Mouse (Mus musculus) stomach, embryonic 14.5 days (tissue): Measurements from ENCODE around the gene Ppih. TPM values are rescaled to one million over a fixed set of nuclear protein-coding genes. Genes with fewer than 3 reads are reported as not detected.

Experiments
- ATAC-seq: fragments of 200-750 bp; cut with Nextera tagmentation; 2 replicates; pipeline ENCODE4 v1.8.0; 2017; ENCODE audit warnings: low read depth, moderate TSS enrichment; ENCODE audit not compliant: insufficient number of reproducible peaks, insufficient read depth, low FRiP score
- H3K27ac ChIP-seq: fragments of 300-500 bp; sonication (generic); 2 replicates; pipeline ENCODE4 v1.5.1; 2014; ENCODE audit warnings: mild to moderate bottlenecking, low read length, moderate library complexity, mixed read lengths
- H3K27me3 ChIP-seq: fragments of 300-500 bp; sonication (generic); 2 replicates; pipeline ENCODE4 v1.6.1; 2014; ENCODE audit warnings: low read length, control low read depth, mixed read lengths; ENCODE audit not compliant: control insufficient read depth, insufficient read depth
- H3K36me3 ChIP-seq: fragments of 300-500 bp; sonication (generic); 2 replicates; pipeline ENCODE4 v1.6.1; 2014; ENCODE audit warnings: mild to moderate bottlenecking, control low read depth, low read length, moderate library complexity, mixed read lengths; ENCODE audit not compliant: control insufficient read depth, insufficient read depth
- H3K4me1 ChIP-seq: fragments of 300-500 bp; sonication (generic); 2 replicates; pipeline ENCODE4 v1.6.1; 2014; ENCODE audit warnings: low read length, control low read depth, mixed read lengths; ENCODE audit not compliant: control insufficient read depth, insufficient read depth
- H3K4me2 ChIP-seq: fragments of 300-500 bp; sonication (generic); replicated peaks from 2 replicates; pipeline ENCODE4 v1.6.1; 2014; ENCODE audit warnings: low read depth, low read length, control low read depth
- H3K4me3 ChIP-seq: fragments of 300-500 bp; sonication (generic); 2 replicates; pipeline ENCODE4 v1.5.1; 2014; ENCODE audit warnings: low read depth, low read length, control low read depth
- H3K9ac ChIP-seq: fragments of 300-500 bp; sonication (generic); replicated peaks from 2 replicates; pipeline ENCODE4 v1.6.1; 2014; ENCODE audit warnings: low read depth, mild to moderate bottlenecking, control low read depth, low read length, moderate library complexity, mixed read lengths
- H3K9me3 ChIP-seq: fragments of 300-500 bp; sonication (generic); 2 replicates; pipeline ENCODE4 v1.6.1; 2016; ENCODE audit warnings: low read depth, low read length, control low read depth; ENCODE audit not compliant: control insufficient read depth
- WGBS: fragments of 180-500 bp; shearing (Covaris S2); extraction: QIAGEN DNeasy Blood & Tissue Kit; methylation state at CpG from one replicate; pipeline ENCODE4 v1.1.7; 2014; 5-methylcytosine and 5-hydroxymethylcytosine counted together
- polyA plus RNA-seq: library from polyadenylated mRNA; unstranded; fragments of >200 nt; fragmentation: Nextera tagmentation; extraction: Ambion mirVana; gene quantifications from 2 replicates; pipeline ENCODE4 v1.2.1, GENCODE M21; 2014

The Ppih gene
- polyA plus RNA-seq, 1 experiment from 2014 or later, result 93.7 TPM

DNA sequence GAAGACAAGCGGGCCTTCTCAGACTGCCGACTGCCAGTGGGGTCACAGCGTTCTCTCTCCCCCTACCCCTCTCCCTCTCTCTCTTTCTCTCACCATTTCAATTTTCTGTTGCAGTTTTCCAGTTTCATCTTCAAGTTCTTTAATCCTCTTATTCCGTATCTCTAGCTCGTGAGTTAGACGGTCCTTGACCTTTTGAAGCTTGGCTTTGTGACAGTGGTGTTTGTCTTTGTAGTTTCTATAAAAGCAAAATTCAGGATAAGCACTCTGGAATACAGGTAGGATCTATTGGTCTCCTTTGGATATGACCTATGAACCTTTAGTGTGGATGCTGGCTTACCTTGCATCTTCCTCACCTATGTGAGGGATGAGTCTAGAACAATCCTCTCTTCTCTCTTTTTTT lies 13.1 kb upstream of the Ppih start:
- no peaks in the 10 kb centered on the region for H3K36me3 ChIP-seq
- no peak for ATAC-seq
- 89% methylated on average over 6 of the region's 6 CpGs for WGBS
- H3K27me3 ChIP-seq, result no peaks in the 10 kb centered on the region
- H3K4me3 ChIP-seq, result no peak overlapping the region
- no peaks in the 10 kb centered on the region for H3K9me3 ChIP-seq
- no peak overlapping the region for H3K27ac ChIP-seq
- H3K9ac ChIP-seq, result no peak overlapping the region
- H3K4me1 ChIP-seq, result no peaks in the 10 kb centered on the region
- H3K4me2 ChIP-seq, result no peak overlapping the region

GRCm38 (mm10) chr4:119320896-119321550 lies 677 bp upstream of the Ppih start:
- Histone ChIP-seq H3K9me3 (no peaks in the 10 kb centered on the region), H3K27ac (peak overlapping the region; percentile 83; the same call in 1 of the 2 replicates), H3K36me3 (peaks cover 16% of the 10 kb centered on the region), H3K27me3 (no peaks in the 10 kb centered on the region), H3K4me1 (peaks cover 13% of the 10 kb centered on the region), H3K4me3 (peak overlapping the region; percentile 75), H3K9ac (peak overlapping the region; percentile 38), H3K4me2 (peak overlapping the region; percentile 98)
- peak; percentile 34; the same call in 1 of the 2 replicates for ATAC-seq
- WGBS, result 27% methylated on average over 10 of the region's 10 CpGs

DNA sequence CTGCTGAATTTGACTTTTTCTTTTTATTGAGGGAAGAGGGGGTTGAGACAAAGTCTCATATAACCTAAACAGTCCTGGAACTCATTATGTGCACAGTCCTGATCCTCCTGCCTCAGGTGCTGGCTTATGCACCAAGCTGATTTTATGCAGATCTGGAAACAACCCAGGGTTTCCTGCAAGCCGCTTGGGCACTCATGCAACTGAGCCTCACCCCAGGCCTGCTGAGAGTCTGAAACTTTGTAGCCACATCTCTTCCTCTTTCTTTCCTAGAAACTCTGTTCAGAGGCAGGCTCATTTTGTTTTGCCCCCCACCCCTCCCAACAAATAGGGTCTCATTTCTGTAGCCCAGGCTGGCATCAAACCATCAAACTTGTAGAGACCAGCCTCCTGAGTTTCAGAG lies 6.6 kb downstream of the Ppih start:
- 90% methylated on average over 1 of the region's 1 CpGs for WGBS
- Histone ChIP-seq H3K4me2 (no peak overlapping the region), H3K9me3 (no peaks in the 10 kb centered on the region), H3K4me3 (no peak overlapping the region), H3K9ac (no peak overlapping the region), H3K27me3 (no peaks in the 10 kb centered on the region), H3K4me1 (no peaks in the 10 kb centered on the region), H3K36me3 (peaks cover 53% of the 10 kb centered on the region), H3K27ac (no peak overlapping the region)
- no peak for ATAC-seq

- H3K9ac ChIP-seq, result no peak overlapping the region
- H3K9me3 ChIP-seq, result no peaks in the 10 kb centered on the region
- H3K27ac ChIP-seq, result no peak overlapping the region
- no peak for ATAC-seq
- no peaks in the 10 kb centered on the region for H3K4me1 ChIP-seq
- H3K4me2 ChIP-seq, result no peak overlapping the region
- H3K4me3 ChIP-seq, result no peak overlapping the region
- WGBS, result 79% methylated on average over 5 of the region's 5 CpGs
- no peaks in the 10 kb centered on the region for H3K27me3 ChIP-seq
- H3K36me3 ChIP-seq, result peaks cover 21% of the 10 kb centered on the region
Measured at GRCm38 (mm10) chr4:119305418-119305817, 14.9 kb downstream of the Ppih start.

DNA sequence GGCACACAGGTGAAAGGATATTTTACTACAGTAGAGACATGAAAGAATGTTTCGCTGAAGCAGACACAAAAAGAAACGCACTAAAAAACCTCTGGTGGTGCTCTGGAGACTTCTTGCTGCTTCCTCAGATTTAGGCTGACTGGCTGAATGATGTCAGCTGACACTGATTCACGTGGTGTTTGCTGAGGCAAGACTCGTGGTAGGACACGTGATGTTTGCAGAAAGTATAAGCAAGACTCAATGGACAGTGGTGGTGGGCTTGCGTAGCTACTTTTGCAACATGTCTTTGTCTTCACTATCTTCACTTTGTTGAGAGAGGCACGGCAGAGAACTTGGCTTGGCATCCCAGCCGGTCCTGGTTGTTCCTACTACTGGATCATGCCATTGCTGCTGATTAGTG lies 17.1 kb downstream of the Ppih start:
- H3K4me1 ChIP-seq, result no peaks in the 10 kb centered on the region
- H3K27ac ChIP-seq, result no peak overlapping the region
- H3K9me3 ChIP-seq, result no peaks in the 10 kb centered on the region
- 85% methylated on average over 8 of the region's 8 CpGs for WGBS
- peaks cover 16% of the 10 kb centered on the region for H3K36me3 ChIP-seq
- H3K27me3 ChIP-seq, result no peaks in the 10 kb centered on the region
- H3K4me2 ChIP-seq, result no peak overlapping the region
- no peak overlapping the region for H3K4me3 ChIP-seq
- no peak for ATAC-seq
- no peak overlapping the region for H3K9ac ChIP-seq

- H3K9me3 ChIP-seq, result no peaks in the 10 kb centered on the region
- H3K9ac ChIP-seq, result no peak overlapping the region
- H3K27me3 ChIP-seq, result no peaks in the 10 kb centered on the region
- H3K4me1 ChIP-seq, result no peaks in the 10 kb centered on the region
- no peak overlapping the region for H3K27ac ChIP-seq
- H3K36me3 ChIP-seq, result peaks cover 2% of the 10 kb centered on the region
- WGBS, result 77% methylated on average over 3 of the region's 3 CpGs
- no peak overlapping the region for H3K4me2 ChIP-seq
- H3K4me3 ChIP-seq, result no peak overlapping the region
- no peak for ATAC-seq
Measured at GRCm38 (mm10) chr4:119301777-119302176, 18.6 kb downstream of the Ppih start.

DNA sequence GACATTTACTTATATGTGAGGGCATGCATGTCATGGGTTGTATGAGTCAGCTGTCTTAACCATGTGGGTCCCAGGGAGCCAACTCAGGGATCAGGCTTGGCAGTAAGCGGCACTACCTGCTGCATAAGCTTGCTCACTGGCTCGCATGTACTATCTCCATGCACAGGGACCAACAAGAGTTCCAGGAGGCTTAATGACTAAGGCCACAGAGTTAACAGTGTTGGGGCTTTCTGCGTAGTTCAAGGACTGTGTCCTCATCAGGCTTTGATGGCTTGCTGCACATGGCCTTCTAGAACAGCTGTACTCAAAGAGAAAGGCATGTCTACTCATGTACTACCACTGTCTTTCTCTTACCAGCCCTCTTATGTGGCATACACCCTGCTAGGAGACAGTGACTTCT lies 19.6 kb downstream of the Ppih start:
- H3K9me3 ChIP-seq, result no peaks in the 10 kb centered on the region
- H3K9ac ChIP-seq, result no peak overlapping the region
- no peak overlapping the region for H3K4me2 ChIP-seq
- H3K4me3 ChIP-seq, result no peak overlapping the region
- ATAC-seq, result no peak
- H3K4me1 ChIP-seq, result no peaks in the 10 kb centered on the region
- 89% methylated on average over 3 of the region's 3 CpGs for whole genome bisulfite sequencing
- no peak overlapping the region for H3K27ac ChIP-seq
- no peaks in the 10 kb centered on the region for H3K27me3 ChIP-seq
- no peaks in the 10 kb centered on the region; the same call in 1 of the 2 replicates for H3K36me3 ChIP-seq

DNA sequence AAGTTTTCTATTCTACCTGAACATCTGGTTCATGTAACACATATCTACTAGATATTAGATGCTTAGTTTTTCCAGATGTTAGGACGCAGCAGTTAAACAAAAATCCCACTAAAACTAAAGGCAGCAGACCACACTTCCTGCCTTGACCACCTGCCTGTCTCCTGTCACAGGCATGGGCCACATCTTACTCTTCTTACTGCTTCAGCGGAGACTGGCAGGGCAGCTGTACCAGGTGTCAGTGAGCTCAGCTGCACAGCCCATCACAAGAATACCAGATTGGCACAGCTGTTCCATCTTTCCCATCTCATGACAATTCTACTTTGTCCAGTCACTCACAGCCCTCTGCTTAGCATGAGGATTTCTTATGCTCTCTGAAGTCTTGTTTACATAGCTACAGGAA lies 23.0 kb downstream of the Ppih start:
- H3K9ac ChIP-seq, result no peak overlapping the region
- 54% methylated on average over 2 of the region's 2 CpGs for WGBS
- H3K4me3 ChIP-seq, result no peak overlapping the region
- no peak for ATAC-seq
- peaks cover 5% of the 10 kb centered on the region; the same call in 1 of the 2 replicates for H3K4me1 ChIP-seq
- no peak overlapping the region for H3K27ac ChIP-seq
- no peaks in the 10 kb centered on the region for H3K27me3 ChIP-seq
- H3K9me3 ChIP-seq, result no peaks in the 10 kb centered on the region
- no peaks in the 10 kb centered on the region; the same call in 1 of the 2 replicates for H3K36me3 ChIP-seq
- H3K4me2 ChIP-seq, result no peak overlapping the region

- peak overlapping the region; percentile 68 for H3K9ac ChIP-seq
- no peak for ATAC-seq
- peak overlapping the region; percentile 63 for H3K4me2 ChIP-seq
- H3K4me3 ChIP-seq, result peak overlapping the region; percentile 89
- H3K9me3 ChIP-seq, result no peaks in the 10 kb centered on the region
- H3K36me3 ChIP-seq, result peaks cover 4% of the 10 kb centered on the region; the same call in 1 of the 2 replicates
- 6% methylated on average over 6 of the region's 6 CpGs for WGBS
- peak overlapping the region; percentile 91; the same call in 1 of the 2 replicates for H3K27ac ChIP-seq
- no peaks in the 10 kb centered on the region for H3K27me3 ChIP-seq
- peaks cover 12% of the 10 kb centered on the region; the same call in 1 of the 2 replicates for H3K4me1 ChIP-seq
Measured at GRCm38 (mm10) chr4:119295134-119295453, 25.3 kb downstream of the Ppih start.
